Mouse (Mus musculus) stomach, postnatal 0 days (tissue): Measurements from ENCODE around the gene Thsd4. TPM values are rescaled to one million over a fixed set of nuclear protein-coding genes. Genes with fewer than 3 reads are reported as not detected.
A peak's percentile ranks its signal among the peaks of the same experiment; 100 is the strongest.

Experiments
- ATAC-seq: fragments of 200-750 bp; cut with Nextera tagmentation; 2 replicates; pipeline ENCODE4 v1.8.0; 2017; ENCODE audit not compliant: low FRiP score, low TSS enrichment
- DNase-seq: peaks from one replicate; pipeline ENCODE4 v3.0.0-alpha.2; 2016; ENCODE audit warnings: low spot score
- H3K27ac ChIP-seq: fragments of 300-500 bp; sonication (generic); replicated peaks from 2 replicates; pipeline ENCODE4 v1.5.1; 2014; ENCODE audit warnings: mild to moderate bottlenecking, control low read depth
- H3K27me3 ChIP-seq: fragments of 300-500 bp; sonication (generic); 2 replicates; pipeline ENCODE4 v1.6.1; 2014; ENCODE audit warnings: low read length; ENCODE audit not compliant: control insufficient read depth, insufficient read depth
- H3K36me3 ChIP-seq: fragments of 300-500 bp; sonication (generic); 2 replicates; pipeline ENCODE4 v1.6.1; 2014; ENCODE audit warnings: low read length, mixed read lengths; ENCODE audit not compliant: control insufficient read depth, insufficient read depth
- H3K4me1 ChIP-seq: fragments of 300-500 bp; sonication (generic); replicated peaks from 2 replicates; pipeline ENCODE4 v1.6.1; 2014; ENCODE audit warnings: antibody characterized with exemption; ENCODE audit not compliant: control insufficient read depth, insufficient read depth
- H3K4me2 ChIP-seq: fragments of 300-500 bp; sonication (generic); replicated peaks from 2 replicates; pipeline ENCODE4 v1.6.1; 2014; ENCODE audit warnings: low read depth, mild to moderate bottlenecking, control low read depth, moderate library complexity
- H3K4me3 ChIP-seq: fragments of 300-500 bp; sonication (generic); 2 replicates; pipeline ENCODE4 v1.5.1; 2014; ENCODE audit warnings: low read depth, low read length, control low read depth
- H3K9ac ChIP-seq: fragments of 300-500 bp; sonication (generic); 2 replicates; pipeline ENCODE4 v1.6.1; 2014; ENCODE audit warnings: mild to moderate bottlenecking, low read length, control low read depth, mixed read lengths
- H3K9me3 ChIP-seq: fragments of 300-500 bp; sonication (generic); 2 replicates; pipeline ENCODE4 v1.6.1; 2016; ENCODE audit warnings: low read length; ENCODE audit not compliant: control insufficient read depth
- CTCF ChIP-seq: IDR thresholded peaks from 2 replicates; pipeline ENCODE4 v1.5.1; 2016; ENCODE audit warnings: antibody characterized with exemption, low read depth, mild to moderate bottlenecking, moderate library complexity
- EP300 ChIP-seq: optimal IDR thresholded peaks from 2 replicates; pipeline ENCODE3; 2016; ENCODE audit warnings: antibody characterized with exemption
- WGBS: fragments of 180-500 bp; shearing (Covaris S2); extraction: QIAGEN DNeasy Blood & Tissue Kit; methylation state at CpG from one replicate; pipeline ENCODE4 v1.1.7; 2014; 5-methylcytosine and 5-hydroxymethylcytosine counted together
- polyA plus RNA-seq: library from polyadenylated mRNA; unstranded; fragments of >200 nt; fragmentation: Nextera tagmentation; extraction: Ambion mirVana; gene quantifications from 2 replicates; pipeline ENCODE4 v1.2.1, GENCODE M21; 2015

Gene Thsd4
- polyA plus RNA-seq, 1 experiment from 2014 or later = 10.7 TPM

GRCm38 (mm10) chr9:60381010-60381409 lies 140.8 kb downstream of the Thsd4 start:
- no peak for DNase-seq
- WGBS = 81% methylated on average over 2 of the region's 2 CpGs
- H3K4me1 ChIP-seq = no peaks in the 10 kb centered on the region

GRCm38 (mm10) chr9:60380550-60380949 lies 141.3 kb downstream of the Thsd4 start:
- WGBS = 75% methylated on average over 4 of the region's 4 CpGs
- Histone ChIP-seq H3K4me1 (no peaks in the 10 kb centered on the region), H3K36me3 (no peaks in the 10 kb centered on the region), H3K27ac (no peak overlapping the region), H3K4me2 (no peak overlapping the region), H3K27me3 (no peaks in the 10 kb centered on the region), H3K4me3 (no peak overlapping the region), H3K9ac (no peak overlapping the region), H3K9me3 (no peaks in the 10 kb centered on the region)
- TF ChIP-seq CTCF (no peak), EP300 (no peak)
- DNase-seq = no peak
- ATAC-seq = no peak

More at GRCm38 (mm10) chr9:60381010-60381409, 140.8 kb downstream of the Thsd4 start:
- no peak for ATAC-seq
- no peaks in the 10 kb centered on the region for H3K9me3 ChIP-seq
- TF ChIP-seq EP300 (no peak), CTCF (no peak)
- H3K27me3 ChIP-seq = no peaks in the 10 kb centered on the region
- no peak overlapping the region for H3K4me2 ChIP-seq
- no peak overlapping the region for H3K9ac ChIP-seq
- no peak overlapping the region for H3K27ac ChIP-seq
- H3K36me3 ChIP-seq = no peaks in the 10 kb centered on the region
- no peak overlapping the region for H3K4me3 ChIP-seq

- no peak overlapping the region for H3K27ac ChIP-seq
These were observed 143.6 kb downstream of the Thsd4 start for GRCm38 (mm10) chr9:60378235-60378634.

GRCm38 (mm10) chr9:60373161-60373737 lies 148.6 kb downstream of the Thsd4 start:
- ATAC-seq (no peak), DNase-seq (no peak)
- no peak for TF ChIP-seq CTCF
- TF ChIP-seq EP300 = no peak
- H3K9ac ChIP-seq = no peak overlapping the region
- no peak overlapping the region for H3K4me3 ChIP-seq
- no peak overlapping the region for H3K4me2 ChIP-seq
- no peaks in the 10 kb centered on the region for H3K9me3 ChIP-seq
- WGBS = 33% methylated on average over 4 of the region's 4 CpGs
- H3K36me3 ChIP-seq = no peaks in the 10 kb centered on the region
- H3K4me1 ChIP-seq = no peaks in the 10 kb centered on the region
- no peaks in the 10 kb centered on the region for H3K27me3 ChIP-seq
- no peak overlapping the region for H3K27ac ChIP-seq

More at GRCm38 (mm10) chr9:60378235-60378634, 143.6 kb downstream of the Thsd4 start:
- ATAC-seq (no peak), DNase-seq (no peak)
- H3K9ac ChIP-seq = no peak overlapping the region
- H3K9me3 ChIP-seq = no peaks in the 10 kb centered on the region
- no peak overlapping the region for H3K4me3 ChIP-seq
- 58% methylated on average over 6 of the region's 6 CpGs for WGBS
- no peak for TF ChIP-seq EP300
- no peak for TF ChIP-seq CTCF
- H3K4me2 ChIP-seq = no peak overlapping the region
- H3K27me3 ChIP-seq = no peaks in the 10 kb centered on the region
- H3K36me3 ChIP-seq = no peaks in the 10 kb centered on the region
- H3K4me1 ChIP-seq = no peaks in the 10 kb centered on the region

- no peaks in the 10 kb centered on the region for H3K27me3 ChIP-seq
- H3K4me2 ChIP-seq = no peak overlapping the region
- no peak for TF ChIP-seq EP300
- no peak for TF ChIP-seq CTCF
- H3K9me3 ChIP-seq = no peaks in the 10 kb centered on the region
- ATAC-seq (no peak), DNase-seq (peak; percentile 19)
- H3K4me3 ChIP-seq = no peak overlapping the region
- peaks cover 6% of the 10 kb centered on the region; the same call in 1 of the 2 replicates for H3K4me1 ChIP-seq
- 44% methylated on average over 9 of the region's 9 CpGs for WGBS
- no peak overlapping the region for H3K9ac ChIP-seq
- H3K36me3 ChIP-seq = no peaks in the 10 kb centered on the region
- no peak overlapping the region for H3K27ac ChIP-seq
These were observed 153.3 kb downstream of the Thsd4 start for GRCm38 (mm10) chr9:60368516-60368915.

- no peak overlapping the region for H3K4me2 ChIP-seq
- ATAC-seq = peak; percentile 39; the same call in 1 of the 2 replicates
- H3K27me3 ChIP-seq = no peaks in the 10 kb centered on the region
- no peak overlapping the region for H3K9ac ChIP-seq
- no peaks in the 10 kb centered on the region for H3K36me3 ChIP-seq
- no peak overlapping the region for H3K4me3 ChIP-seq
- 54% methylated on average over 10 of the region's 10 CpGs for WGBS
- no peaks in the 10 kb centered on the region for H3K9me3 ChIP-seq
- H3K4me1 ChIP-seq = peaks cover 6% of the 10 kb centered on the region; the same call in 1 of the 2 replicates
- TF ChIP-seq EP300 (no peak), CTCF (no peak)
- no peak overlapping the region for H3K27ac ChIP-seq
- DNase-seq = peak; percentile 18
These were observed 154.1 kb downstream of the Thsd4 start for GRCm38 (mm10) chr9:60367617-60368305.
